Mouse (Mus musculus): ENCODE data around the gene Zkscan3.

The Zkscan3 gene

DNA sequence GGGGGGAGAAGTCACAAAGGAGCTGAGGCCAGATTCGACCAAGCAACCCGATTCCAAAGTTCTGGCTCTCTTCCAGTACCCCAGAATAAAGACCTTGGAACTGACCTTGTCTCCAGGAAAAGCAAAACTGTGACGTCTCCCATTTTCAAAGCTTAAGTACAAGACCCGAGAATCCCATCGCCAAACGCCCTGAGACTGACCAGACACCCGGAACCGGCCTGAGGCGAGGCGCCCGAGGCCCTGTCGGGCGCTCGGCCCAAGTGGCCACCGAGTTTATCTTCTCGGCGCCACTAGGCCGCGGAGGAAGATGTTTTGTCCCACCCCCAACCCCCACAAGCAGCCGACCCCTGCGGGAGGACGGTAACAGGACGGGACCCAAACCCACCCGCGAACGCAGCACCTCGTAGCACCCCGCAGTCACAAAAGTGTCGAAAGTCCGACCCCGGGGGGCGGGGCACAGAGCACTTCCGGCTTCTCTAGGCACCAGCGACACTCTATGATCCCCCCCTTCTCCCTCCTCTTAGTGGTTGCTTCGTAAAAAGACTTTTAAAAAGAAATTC, at the start of gene Zkscan3:
Gene Zkscan3, minus strand, starts transcription at position 469 of the 560 bp plus-strand sequence.
- peak; percentile 32 to 63 for DNase-seq (ENCODE audit: low read depth in 1 of 2, low spot score in 2 of 2)

DNA sequence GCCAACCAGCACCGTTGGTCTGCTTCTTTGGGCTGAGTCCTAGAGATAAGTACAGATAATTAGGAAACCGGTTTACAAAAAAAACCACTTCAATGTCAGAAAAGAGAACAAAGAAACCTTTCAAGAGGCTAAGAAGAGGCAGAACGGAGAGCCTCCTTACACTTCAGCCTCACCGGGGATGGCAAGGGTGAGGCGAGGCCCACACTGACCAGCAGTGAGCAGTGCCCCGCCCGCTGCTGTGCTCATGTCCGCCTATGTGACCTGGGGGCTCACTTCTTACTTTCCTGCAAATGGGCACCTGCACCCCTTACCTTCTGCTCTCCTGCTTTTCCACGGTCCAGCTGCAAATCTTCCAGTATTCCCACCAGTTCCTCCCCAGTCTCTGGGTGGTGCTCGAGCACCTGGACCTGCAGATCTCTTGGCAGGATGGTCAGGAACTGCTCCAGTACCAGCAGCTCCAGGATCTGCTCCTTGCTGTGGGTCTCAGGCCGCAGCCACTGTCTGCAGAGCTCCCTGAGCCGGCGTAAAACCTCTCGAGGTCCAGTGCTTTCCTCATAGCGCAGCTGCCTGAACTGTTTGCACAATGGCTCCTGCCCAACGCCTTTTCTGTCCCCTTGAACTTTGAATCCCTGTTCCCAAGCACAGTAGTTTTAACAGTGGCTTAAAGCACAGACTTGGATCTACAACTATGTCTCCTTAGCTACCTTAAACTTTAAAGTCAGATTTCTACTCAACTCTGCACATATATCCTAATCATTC, 45.5 kb upstream of the Zkscan3 start:
- no peak for DNase-seq (ENCODE audit: low read depth in 1 of 2, low spot score in 2 of 2)

DNA sequence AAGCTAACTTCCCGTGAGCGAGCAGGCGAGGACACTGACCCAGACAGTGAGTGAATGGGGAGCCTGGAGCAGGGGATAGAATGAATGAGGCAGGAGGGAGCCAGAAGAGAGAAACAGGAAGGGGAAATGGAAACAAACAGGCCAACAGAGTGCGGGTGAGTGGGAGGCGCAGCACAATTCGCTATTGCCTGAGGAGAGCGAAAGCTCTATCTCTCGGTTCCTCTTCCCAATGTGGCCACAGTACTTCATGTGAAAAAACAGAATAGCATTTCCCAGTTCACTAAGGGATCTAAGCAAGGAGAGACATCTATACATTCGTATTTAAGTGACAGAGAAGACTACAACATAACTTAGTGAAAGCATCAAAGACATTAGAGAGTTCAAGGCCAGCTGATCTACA, 44.2 kb upstream of the Zkscan3 start:
- DNase-seq (ENCODE audit: low read depth in 1 of 2, low spot score in 2 of 2): no peak

DNA sequence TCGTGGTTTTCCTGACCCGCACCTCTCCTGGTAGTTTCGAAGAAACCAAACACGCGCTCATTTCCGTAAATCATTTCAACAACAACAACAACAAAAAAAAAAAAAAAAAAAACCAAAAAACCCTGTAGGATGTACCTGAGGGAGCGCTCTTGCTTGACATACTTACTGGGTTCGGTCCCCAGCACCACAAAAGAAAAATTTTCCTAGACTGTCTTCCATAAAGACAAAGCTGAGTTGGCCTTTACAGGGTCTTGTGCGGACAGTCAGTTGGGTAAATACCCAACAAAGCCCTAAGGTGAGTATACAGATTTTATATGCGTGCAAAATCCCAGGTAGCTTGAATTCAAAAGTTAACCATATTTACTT, 38.6 kb upstream of the Zkscan3 start:
- DNase-seq (ENCODE audit: low read depth in 1 of 2, low spot score in 2 of 2): no peak

DNA sequence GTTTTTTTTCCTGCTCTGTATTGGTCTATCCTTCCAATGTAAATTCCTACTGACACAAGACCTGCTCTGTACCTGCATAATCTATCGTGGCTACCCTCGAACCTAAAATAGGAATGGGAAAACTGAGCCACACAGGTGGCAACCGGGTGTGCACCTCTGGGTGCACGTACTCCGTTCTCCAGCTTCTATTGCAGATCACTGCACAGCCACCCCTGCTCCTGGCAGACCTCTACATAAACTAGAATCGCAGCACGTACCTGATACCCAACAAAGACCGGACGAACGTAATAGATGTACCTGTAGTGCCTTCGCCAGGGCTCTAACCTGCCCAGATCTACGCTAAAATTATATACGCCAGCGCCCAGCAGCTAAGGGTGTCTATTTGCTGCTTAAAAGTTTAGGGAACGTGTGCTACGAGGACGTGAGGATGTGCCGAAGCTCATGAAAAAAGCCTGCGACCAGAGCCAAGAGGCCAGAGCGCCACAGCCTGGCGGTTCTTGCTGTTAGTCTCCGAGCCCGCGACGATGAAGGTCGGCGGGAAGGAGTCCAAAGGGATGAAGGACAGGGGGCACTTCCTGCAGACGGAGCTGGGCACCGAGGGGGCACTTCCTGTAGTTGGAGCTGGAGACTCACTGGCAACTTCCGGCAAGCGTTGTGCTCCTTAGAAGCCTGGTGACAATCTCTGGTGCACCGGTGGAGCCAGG, 38.1 kb upstream of the Zkscan3 start, which contains the start of gene Pgbd1:
Gene Pgbd1, minus strand, starts transcription at position 556 of the 704 bp plus-strand sequence.
- DNase-seq (ENCODE audit: low read depth in 1 of 2, low spot score in 2 of 2): no peak

DNA sequence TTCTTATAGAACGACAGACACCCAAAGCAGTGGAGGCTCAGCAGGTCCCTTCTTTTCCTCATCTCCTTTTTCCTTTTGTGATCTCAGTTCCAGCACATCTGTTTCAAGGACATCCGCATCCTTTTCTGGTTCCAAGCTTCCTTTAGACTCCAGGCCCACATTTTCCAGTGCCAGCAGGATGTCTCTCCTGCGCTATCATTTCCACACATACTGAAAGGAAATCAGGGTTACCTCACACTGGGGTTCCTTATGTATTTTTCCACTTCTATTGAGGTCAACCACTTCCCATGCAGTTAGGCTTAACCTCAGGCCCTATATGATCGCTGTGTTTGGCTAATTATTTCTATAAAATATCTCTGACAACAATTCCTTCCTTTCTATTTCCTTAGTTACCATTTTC, 32.9 kb upstream of the Zkscan3 start:
- DNase-seq (ENCODE audit: low read depth in 1 of 2, low spot score in 2 of 2): no peak

DNA sequence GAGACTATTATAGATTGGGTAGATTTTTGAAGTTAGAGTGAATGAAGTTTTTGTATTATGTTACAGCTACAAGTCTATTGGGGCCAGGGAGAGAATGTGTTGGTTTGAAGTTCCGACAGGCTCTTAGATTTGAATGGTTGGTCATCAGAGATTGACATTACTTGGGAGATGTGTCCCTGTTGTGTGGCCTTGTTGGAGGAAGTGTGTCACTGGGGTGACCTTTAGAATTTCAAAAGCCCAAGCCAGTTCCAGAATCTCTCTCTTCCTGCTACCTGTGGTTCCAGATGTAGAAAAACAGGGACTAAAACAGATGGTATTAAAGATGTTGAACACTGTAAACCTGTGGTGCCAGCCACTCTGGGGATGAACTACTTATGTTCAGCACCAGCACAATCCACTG, 25.1 kb upstream of the Zkscan3 start:
- DNase-seq (ENCODE audit: low read depth in 1 of 2, low spot score in 2 of 2): no peak

DNA sequence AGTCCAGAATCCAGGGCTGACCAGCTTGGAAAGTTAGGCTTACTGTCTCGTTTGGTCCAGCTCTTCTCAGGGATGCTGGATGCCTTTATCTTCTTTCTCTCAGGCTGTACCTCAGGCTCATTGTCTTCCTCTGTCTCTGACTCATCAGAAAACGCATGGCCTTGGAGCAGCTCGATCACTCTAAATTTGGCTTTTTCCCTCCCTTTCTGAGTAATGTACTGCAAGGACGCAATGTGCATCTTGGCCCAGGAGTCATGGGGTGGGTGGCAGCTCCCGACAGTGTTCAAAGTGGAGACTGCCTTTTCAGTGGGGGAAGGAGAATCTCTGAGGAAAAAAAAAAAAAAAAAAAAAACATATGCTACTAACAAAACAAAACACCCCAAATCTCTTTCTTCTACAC, 20.7 kb upstream of the Zkscan3 start:
- DNase-seq (ENCODE audit: low read depth in 1 of 2, low spot score in 2 of 2): no peak

DNA sequence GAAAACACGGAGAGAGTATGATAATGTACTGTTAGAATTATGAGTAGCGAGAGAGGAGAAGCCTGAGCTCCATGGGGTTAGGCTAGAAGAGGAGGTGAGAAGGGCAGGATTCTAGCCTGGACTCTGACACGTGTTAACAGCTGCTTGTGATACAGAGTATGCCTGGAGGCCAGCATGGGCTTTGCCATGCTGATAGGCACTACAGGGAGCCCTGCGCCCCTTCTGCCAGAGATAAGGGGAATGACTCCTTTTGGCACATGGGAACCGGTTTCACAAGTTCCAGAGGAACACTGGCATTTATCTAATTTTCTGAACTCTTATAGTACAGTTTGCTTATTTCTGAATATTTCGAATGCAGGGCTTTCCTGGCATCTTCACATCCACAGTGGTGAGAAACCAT, 16.3 kb upstream of the Zkscan3 start:
- DNase-seq (ENCODE audit: low read depth in 1 of 2, low spot score in 2 of 2): no peak

DNA sequence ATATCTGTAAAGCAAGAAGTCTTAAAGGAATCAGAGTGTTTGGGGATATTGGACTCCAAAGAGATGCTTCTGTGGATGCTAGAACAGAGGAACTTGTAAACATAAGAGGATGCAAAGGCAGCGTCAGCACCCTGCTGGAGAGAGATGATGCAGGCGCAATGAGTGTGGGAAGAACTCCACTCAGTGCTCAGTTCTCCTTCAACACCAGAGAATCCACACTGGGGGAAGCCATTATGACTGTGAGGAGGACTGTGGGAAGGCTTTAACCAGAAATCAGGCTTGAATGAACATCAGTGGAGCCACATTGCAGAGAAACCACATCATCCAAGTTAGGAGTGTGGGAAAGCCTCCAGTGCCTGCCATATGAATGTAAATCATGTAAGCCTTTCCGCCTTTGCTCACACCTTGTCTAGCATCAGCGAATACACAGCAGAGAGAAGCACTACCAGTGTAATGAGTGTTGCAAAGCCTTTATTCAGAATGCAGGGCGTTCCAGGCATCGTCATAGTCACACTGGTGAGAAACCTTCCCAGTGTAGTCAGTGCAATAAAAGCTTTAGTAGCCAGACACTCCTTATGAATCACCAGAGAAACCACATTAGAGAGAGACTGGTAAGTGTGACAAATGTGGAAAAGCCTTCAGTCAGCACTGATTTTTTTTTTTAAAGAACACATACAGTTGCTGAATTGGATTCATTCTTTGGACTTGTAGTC, 14.9 kb upstream of the Zkscan3 start:
- no peak for DNase-seq (ENCODE audit: low read depth in 1 of 2, low spot score in 2 of 2)

DNA sequence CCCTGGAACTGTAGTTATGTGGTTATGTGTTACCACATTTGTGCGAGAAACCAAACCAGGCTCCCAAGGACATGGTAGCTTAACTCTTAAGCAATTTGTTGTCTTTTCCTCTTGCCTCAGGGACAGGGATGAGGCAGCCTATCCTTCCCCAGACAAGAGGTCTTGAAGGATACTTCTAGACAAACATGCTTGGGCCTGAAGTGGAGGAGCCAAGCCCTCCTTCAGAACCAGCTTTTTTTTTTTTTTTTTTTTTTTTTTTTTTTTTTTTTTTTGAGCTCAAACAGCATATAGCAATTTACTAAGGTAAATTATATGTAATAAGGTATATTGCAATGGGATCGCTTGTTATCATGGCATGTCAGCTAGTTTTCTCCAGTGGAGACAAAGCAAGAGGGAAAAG, 13.2 kb upstream of the Zkscan3 start:
- no peak for DNase-seq (ENCODE audit: low read depth in 1 of 2, low spot score in 2 of 2)

DNA sequence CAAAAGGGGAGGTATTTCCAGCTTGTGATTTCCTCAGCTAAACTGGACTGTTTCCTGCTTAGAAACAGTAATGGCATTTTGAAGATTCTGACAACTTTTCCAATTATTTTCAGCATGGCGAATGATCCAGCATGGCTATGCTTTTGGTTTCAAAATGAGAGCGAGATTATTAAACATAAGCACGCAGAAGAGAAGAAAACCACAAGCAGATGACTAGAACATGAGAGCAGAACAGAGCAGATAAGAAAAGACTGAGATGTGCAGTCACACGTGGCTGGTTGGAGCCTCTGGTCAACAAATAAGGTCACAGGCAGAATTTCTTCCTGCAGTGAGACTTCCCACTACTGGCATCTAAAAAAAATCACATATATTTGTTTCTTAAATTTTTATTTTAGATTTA, 12.7 kb upstream of the Zkscan3 start:
- no peak for DNase-seq (ENCODE audit: low read depth in 1 of 2, low spot score in 2 of 2)

DNA sequence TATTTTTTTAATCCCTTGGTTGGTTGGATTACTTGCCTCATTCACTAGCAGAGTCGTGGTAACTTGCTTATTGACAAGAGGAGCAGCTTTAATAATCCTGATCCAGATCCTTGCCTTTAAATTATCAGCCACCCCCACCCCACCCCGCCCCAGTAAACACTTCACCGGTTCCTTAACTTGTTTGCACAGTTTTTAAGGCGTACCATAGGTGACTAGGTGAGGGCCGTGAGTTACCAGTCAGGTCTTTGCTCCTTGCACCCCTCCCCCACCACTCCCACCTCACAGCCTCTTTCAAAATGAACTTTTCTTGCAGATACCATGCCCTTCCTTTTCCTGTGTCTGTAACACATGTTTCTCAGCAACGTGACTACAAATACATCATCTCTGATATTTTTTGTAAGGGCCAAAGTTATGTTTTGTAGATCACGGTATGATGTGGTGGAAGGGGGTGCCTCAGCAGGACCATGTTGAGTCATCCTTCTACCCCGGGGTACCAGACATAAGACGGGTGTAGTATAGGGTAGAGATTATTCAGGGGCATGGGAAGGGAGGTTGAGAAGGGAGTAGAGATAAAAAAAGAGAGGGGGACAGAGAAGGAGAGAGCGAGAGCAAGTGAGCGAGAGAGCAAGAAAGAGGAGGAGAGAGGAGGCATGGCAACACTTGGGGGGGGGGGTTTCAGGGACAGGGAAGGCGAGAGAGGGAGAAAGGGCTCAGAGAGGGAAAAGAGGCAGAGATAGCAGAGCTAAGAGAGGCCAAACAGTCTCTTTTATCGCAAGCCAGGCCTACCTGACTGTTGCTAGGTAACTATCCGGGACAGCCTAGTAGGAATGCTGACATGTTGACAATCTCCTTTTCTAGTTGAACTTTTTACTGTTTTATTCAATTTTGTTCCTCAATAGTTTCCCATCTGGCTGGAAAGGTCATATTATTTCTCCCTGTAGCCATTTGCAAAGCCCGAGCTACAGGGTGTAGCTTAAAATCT, 12.0 kb upstream of the Zkscan3 start:
- no peak for DNase-seq (ENCODE audit: low read depth in 1 of 2, low spot score in 2 of 2)

DNA sequence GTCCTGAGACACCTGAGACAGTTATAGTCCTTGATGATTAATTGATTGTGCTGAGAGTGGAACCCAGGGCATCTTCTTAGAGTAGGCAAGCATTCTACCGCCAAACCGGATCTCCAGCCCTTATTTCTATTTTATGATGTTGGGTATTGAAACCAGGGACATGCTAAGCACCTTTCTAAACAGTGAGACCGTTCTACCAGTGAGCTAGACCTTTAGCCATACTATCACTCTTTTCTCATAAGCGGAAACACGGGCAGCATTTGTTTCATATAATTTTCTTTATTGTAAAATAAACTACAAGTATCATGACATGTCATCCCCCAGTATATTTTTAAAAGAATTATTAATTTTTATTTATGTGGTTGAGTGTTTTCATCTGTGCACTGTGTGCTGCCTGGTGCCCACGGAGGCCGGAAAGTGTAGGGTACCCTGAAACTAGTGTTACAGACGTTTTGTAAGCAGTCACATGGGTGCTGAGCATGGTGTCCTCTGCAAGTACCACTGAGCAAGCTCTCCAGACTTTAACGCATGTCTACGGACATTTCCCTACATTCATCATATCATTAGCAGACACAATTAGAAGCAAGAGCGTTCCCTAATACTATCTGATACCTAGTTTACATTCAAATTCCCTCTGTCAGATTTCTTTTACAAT, 6.4 kb upstream of the Zkscan3 start:
- DNase-seq (ENCODE audit: low read depth in 1 of 2, low spot score in 2 of 2): no peak

DNA sequence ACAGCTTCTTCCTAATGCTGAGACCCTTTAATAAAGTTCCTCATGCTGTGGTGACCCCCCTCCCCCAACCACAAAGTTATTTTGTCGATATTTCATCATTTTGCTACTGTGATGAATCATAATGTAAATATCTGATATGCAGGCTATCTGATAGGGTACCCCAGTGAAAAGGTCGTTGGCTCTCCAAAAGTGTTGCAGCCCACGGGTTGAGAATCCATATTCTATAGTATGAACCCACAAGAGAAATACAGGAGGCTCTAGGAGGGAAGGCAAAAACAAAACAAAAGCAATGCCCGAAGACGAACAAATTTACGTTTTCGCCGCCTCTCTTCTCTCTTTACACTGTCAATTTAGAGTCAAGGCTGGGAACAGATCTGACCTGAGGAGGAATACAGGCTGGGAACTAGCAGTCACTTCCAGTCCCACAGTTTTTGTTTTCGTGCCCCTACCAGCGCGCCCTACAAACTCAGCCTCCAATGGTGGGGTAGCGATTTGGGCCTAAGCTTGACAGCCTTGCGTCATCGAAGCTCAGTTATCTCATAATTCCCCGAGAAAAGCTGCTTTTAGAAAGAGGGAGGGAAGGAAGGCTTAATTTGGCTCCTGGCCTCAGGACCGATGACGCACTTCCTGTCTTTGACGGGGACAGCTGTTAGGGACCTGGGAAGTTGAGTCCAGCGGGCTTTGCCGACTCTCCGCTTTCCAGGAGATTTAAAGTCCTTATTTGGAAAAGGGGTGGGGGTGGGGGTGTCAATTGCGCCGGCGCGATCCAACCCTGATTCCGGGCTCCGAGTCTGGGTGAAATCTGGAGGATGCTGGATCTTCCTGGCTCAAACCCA, 5.6 kb upstream of the Zkscan3 start:
- peak; percentile 4 to 12 for DNase-seq (ENCODE audit: low read depth in 1 of 2, low spot score in 2 of 2)

DNA sequence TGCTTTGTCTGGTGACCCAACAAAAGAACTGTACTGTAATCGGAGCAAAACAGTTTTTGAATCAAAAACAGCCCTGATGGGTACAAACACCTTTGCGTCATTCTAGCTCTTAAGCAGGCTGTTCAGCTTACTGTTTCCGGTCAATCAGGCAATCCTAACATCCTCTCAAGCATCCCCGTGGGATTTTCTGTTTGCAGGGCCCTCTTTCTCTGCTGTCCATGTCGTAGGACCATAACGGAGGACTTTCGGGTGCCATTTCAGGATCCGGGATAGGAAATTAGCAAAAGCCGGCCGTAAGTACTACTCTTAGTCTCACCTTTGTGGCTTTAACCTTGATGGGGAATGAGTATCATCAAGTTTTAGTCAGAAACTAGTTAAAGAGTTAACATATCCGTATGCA, 4.8 kb upstream of the Zkscan3 start:
- no peak for DNase-seq (ENCODE audit: low read depth in 1 of 2, low spot score in 2 of 2)

DNA sequence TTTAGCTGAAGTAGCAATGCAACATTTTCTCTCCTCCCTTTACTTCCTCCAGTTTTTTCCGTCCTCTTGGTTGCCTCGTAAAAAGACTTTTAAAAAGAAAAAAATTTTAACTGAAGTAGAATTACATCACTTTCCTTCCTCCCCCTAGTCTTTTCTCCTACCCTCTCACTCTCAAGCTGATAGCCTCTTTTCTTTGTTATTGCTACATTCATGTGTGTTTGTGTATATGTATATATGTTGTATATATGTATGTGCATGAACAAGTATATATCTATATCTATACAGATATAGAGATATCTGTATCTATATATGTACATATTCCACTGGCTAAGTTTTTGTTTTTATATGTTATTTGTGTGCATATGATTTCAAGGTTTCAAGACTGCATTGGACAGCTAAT, 293 bp upstream of the Zkscan3 start:
- no peak for DNase-seq (ENCODE audit: low read depth in 1 of 2, low spot score in 2 of 2)

DNA sequence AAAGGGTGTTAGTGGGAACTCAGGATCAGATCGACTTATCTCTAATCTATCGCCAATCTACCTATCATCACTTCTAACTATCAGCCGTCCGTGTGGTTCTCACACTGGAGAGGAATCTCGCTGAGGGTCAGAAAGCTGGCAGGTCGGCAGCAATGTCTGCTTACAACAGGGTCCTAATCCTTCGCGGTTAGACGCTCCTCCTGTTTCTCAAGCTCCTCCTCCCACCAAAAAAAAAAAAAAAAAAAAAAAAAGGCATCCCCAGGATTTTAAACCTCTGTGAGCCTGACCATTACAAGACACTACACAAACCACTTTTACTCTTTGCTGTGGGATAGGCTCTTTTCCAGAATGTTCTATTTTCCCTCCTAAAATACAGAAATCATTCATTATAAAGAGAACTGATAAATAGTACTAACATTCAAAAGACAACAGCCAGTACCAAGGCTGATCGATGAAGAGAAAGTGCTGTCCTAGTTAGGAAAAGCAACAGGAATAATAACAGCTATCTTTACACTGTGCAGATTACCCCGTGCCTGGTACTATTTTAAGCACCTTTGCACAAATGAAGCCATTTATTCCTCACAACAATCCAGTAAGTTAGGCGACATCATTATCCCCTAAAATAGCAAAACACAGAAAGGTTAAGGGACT, 794 bp downstream of the Zkscan3 start:
- no peak for DNase-seq (ENCODE audit: low read depth in 1 of 2, low spot score in 2 of 2)

DNA sequence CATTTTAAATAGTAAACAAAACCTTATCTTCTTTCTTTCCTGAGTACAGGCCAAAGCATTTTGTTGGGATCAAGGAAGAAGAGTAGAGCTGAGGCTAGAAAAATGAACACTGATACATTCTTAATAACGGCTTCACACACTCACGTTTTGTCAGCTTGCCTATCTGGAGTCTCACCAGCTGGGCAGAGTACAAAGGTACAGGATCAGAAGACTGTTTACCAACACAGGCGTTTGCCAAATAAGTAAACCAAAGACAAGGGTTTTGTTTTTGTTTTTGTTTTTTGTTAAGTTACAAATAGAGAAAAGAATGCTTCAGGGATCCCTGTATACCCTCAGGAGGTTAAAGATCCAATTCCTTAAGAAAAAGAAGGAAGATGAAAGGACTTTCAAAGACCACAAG, 1.4 kb downstream of the Zkscan3 start:
- DNase-seq (ENCODE audit: low read depth in 1 of 2, low spot score in 2 of 2): no peak
